Mouse (Mus musculus): ENCODE results near the gene Siva1. TPM values are rescaled to one million over a fixed set of nuclear protein-coding genes. Genes with fewer than 3 reads are reported as not detected.

Siva1 gene
- polyA plus RNA-seq, 1 experiment from 2014 or later: 116 TPM

DNA sequence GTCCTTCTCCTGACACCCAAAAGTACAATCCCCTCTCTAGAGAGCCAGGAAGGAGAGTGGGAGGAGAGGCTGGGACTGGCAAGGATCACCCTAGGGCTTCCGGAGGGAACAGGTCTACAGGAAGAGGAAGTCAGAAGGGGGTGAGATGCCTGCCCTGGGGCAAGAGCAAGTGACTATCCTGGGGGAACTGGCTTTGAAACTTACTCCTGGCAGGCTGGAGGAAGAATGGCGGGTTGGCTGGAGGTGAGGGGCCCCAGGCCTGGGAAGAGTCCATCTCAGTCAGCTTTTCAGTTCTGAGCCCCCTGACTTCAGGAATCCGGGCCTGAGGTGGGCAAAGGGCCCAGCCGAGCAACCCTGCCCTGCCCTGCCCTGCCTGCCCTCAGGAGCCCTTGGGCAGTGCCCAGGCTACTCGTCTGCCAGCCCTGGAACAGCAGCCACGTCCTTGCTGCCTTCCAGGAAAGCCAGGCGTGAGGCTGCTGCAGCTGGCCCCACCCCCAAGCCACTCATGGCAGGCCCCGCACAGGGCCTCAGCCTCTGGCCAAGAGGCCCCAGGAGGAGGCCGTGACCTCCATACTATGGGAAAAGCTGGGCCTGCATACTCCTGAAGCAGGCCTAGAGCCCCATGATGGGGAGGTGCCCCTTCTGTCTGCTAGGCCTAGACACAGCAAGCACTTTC, 26.4 kb downstream of the Siva1 start:
- Histone ChIP-seq H3K9ac (peak overlapping the region; percentile 100), H3K27ac (ENCODE audit: poor library complexity, severe bottlenecking) (peak overlapping the region; percentile 99), H3K4me1 (replicated peaks) (peaks cover 85% of the 10 kb centered on the region), H3K27me3 (replicated peaks) (no peaks in the 10 kb centered on the region), H3K36me3 (peaks cover 59% of the 10 kb centered on the region), H3K4me2 (peak overlapping the region; percentile 80), H3K9me3 (replicated peaks) (no peaks in the 10 kb centered on the region), H3K4me3 (peak overlapping the region; percentile 87)
- WGBS: 26% methylated on average over 9 of the region's 9 CpGs
- ATAC-seq (ENCODE audit: insufficient number of reproducible peaks, low FRiP score): no peak

- Histone ChIP-seq H3K27ac (ENCODE audit: poor library complexity, severe bottlenecking) (peak overlapping the region; percentile 99), H3K4me1 (replicated peaks) (peaks cover 74% of the 10 kb centered on the region), H3K36me3 (peaks cover 49% of the 10 kb centered on the region), H3K9me3 (replicated peaks) (no peaks in the 10 kb centered on the region), H3K27me3 (replicated peaks) (no peaks in the 10 kb centered on the region), H3K4me2 (peak overlapping the region; percentile 80), H3K4me3 (peak overlapping the region; percentile 87), H3K9ac (peak overlapping the region; percentile 100)
- WGBS: 76% methylated on average over 7 of the region's 7 CpGs
- no peak for ATAC-seq (ENCODE audit: insufficient number of reproducible peaks, low FRiP score)
Measured at GRCm38 (mm10) chr12:112671891-112672290, 27.4 kb downstream of the Siva1 start.

- Histone ChIP-seq H3K9ac (peak overlapping the region; percentile 100), H3K27ac (ENCODE audit: poor library complexity, severe bottlenecking) (peak overlapping the region; percentile 99), H3K9me3 (replicated peaks) (no peaks in the 10 kb centered on the region), H3K4me3 (peak overlapping the region; percentile 87), H3K27me3 (replicated peaks) (no peaks in the 10 kb centered on the region), H3K4me2 (peak overlapping the region; percentile 80), H3K36me3 (peaks cover 38% of the 10 kb centered on the region), H3K4me1 (replicated peaks) (peaks cover 74% of the 10 kb centered on the region)
- 2% methylated on average over 21 of the region's 21 CpGs for WGBS
- ATAC-seq (ENCODE audit: insufficient number of reproducible peaks, low FRiP score): peak; percentile 37
Measured at GRCm38 (mm10) chr12:112672744-112673575, 28.5 kb downstream of the Siva1 start.

DNA sequence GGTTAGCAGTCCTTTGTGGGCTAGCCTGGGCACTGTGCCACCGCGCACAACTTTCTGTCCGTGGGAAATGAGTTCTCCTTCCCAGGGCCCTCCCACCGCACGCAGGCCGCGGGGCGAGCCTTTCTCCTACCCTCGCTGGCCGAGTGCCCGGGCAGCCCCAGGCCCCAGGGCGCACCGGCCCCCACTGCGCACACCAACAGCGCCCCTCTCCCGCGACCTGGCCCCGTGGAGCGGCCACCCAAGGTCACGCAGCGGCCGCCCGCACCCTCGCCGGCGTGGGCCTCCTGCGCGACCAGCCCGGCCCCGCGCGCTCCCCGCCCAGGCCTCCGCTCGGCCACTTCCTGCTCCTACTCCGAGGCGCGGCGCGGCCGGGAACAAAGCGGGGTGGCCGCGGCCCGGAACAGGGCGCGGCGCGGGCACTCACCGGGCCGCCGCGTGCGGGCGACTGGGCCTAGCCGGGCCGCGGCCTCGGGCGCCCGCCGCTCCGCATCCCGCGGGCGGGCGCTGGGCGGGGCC, 29.2 kb downstream of the Siva1 start:
- peak; percentile 10; the same call in 1 of the 2 replicates for ATAC-seq (ENCODE audit: insufficient number of reproducible peaks, low FRiP score)
- peaks cover 72% of the 10 kb centered on the region for H3K4me1 ChIP-seq (replicated peaks)
- peak overlapping the region; percentile 87 for H3K4me3 ChIP-seq
- H3K27ac ChIP-seq (ENCODE audit: poor library complexity, severe bottlenecking): peak overlapping the region; percentile 99
- 3% methylated on average over 68 of the region's 68 CpGs for WGBS
- peak overlapping the region; percentile 100 for H3K9ac ChIP-seq
- H3K27me3 ChIP-seq (replicated peaks): no peaks in the 10 kb centered on the region
- peak overlapping the region; percentile 80 for H3K4me2 ChIP-seq
- H3K9me3 ChIP-seq (replicated peaks): no peaks in the 10 kb centered on the region
- peaks cover 31% of the 10 kb centered on the region for H3K36me3 ChIP-seq

DNA sequence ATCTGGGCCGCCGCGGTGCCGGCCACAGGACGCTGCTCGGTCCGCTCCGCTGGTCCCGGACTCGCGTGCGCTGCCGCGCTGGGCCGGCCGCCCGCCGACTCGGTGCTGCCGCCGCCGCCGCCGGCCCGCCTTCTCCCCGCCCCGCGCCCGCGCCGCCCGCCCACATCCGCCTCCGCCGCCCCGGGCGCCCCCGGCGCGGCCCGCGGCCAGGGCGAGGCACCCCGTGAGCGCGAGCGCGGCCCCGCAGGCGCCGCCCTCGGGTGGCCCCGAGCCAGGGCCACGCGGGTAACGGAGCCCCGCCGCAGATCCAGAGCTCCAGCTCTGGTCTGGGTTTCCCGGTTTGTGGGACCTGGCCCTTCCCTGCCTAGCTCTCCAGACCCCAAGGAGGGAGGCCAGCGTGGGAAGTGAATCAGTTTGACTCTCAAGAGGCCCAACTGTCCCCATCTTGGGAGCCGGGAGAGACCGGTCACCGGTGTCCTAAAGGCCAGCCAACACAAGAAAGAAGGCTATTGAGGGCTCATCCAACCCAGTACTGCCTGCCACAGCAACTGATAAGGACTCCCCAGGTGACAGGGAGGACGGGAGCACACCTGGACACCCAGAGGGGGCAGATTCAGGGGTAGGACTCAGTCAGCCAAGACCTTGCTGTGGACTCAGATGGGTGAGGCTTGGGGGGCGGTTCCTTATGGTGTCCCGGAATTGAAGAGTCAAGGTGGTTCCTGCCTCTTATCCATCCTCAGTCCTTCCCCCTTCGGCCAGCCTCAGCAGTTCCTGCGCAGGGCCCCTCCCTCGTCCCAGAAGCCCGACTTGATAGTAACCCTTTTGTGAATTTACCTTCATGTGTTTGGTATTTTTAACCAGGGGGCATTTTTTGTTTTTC, 29.9 kb downstream of the Siva1 start, which contains the start of gene Akt1:
Akt1 (minus strand) TSS at position 753 of the 880 bp plus-strand sequence.
- H3K4me2 ChIP-seq: peak within 1 kb of the TSS; percentile 80
- peak within 1 kb of the TSS; percentile 87 for H3K4me3 ChIP-seq
- peaks cover 24% of the 10 kb centered on the region for H3K36me3 ChIP-seq
- peak within 1 kb of the TSS; percentile 100 for H3K9ac ChIP-seq
- H3K4me1 ChIP-seq (replicated peaks): peaks cover 65% of the 10 kb centered on the region
- peak; percentile 59 for ATAC-seq (ENCODE audit: insufficient number of reproducible peaks, low FRiP score)
- peak within 1 kb of the TSS; percentile 99 for H3K27ac ChIP-seq (ENCODE audit: poor library complexity, severe bottlenecking)
- no peaks in the 10 kb centered on the region for H3K9me3 ChIP-seq (replicated peaks)
- 15% methylated on average over 69 of the region's 70 CpGs for WGBS
- peaks cover 3% of the 10 kb centered on the region; the same call in 1 of the 2 replicates for H3K27me3 ChIP-seq (replicated peaks)

- Histone ChIP-seq H3K9ac (peak overlapping the region; percentile 100), H3K4me1 (replicated peaks) (peaks cover 60% of the 10 kb centered on the region), H3K4me3 (peak overlapping the region; percentile 87), H3K4me2 (peak overlapping the region; percentile 80), H3K9me3 (replicated peaks) (no peaks in the 10 kb centered on the region), H3K36me3 (peaks cover 17% of the 10 kb centered on the region), H3K27me3 (replicated peaks) (peaks cover 14% of the 10 kb centered on the region), H3K27ac (ENCODE audit: poor library complexity, severe bottlenecking) (peak overlapping the region; percentile 99)
- WGBS: 13% methylated on average over 18 of the region's 18 CpGs
- ATAC-seq (ENCODE audit: insufficient number of reproducible peaks, low FRiP score): peak; percentile 36; the same call in 1 of the 2 replicates
Measured at GRCm38 (mm10) chr12:112675245-112676035, 31.0 kb downstream of the Siva1 start.

- no peak overlapping the region for H3K4me3 ChIP-seq
- no peak overlapping the region for H3K9ac ChIP-seq
- H3K4me2 ChIP-seq: no peak overlapping the region
- no peaks in the 10 kb centered on the region for H3K9me3 ChIP-seq (replicated peaks)
- ATAC-seq (ENCODE audit: insufficient number of reproducible peaks, low FRiP score): no peak
- 54% methylated on average over 5 of the region's 5 CpGs for WGBS
- peaks cover 30% of the 10 kb centered on the region for H3K27me3 ChIP-seq (replicated peaks)
- no peak overlapping the region for H3K27ac ChIP-seq (ENCODE audit: poor library complexity, severe bottlenecking)
- H3K36me3 ChIP-seq: peaks cover 9% of the 10 kb centered on the region; the same call in 1 of the 2 replicates
- H3K4me1 ChIP-seq (replicated peaks): peaks cover 43% of the 10 kb centered on the region
Measured at GRCm38 (mm10) chr12:112677076-112677475, 32.6 kb downstream of the Siva1 start.

- WGBS: 21% methylated on average over 19 of the region's 19 CpGs
- Histone ChIP-seq H3K9me3 (replicated peaks) (no peaks in the 10 kb centered on the region), H3K4me1 (replicated peaks) (peaks cover 34% of the 10 kb centered on the region), H3K4me2 (peak overlapping the region; percentile 95), H3K9ac (peak overlapping the region; percentile 76), H3K27me3 (replicated peaks) (peaks cover 37% of the 10 kb centered on the region), H3K27ac (ENCODE audit: poor library complexity, severe bottlenecking) (peak overlapping the region; percentile 73; the same call in 1 of the 2 replicates), H3K4me3 (peak overlapping the region; percentile 80), H3K36me3 (peaks cover 9% of the 10 kb centered on the region; the same call in 1 of the 2 replicates)
- no peak for ATAC-seq (ENCODE audit: insufficient number of reproducible peaks, low FRiP score)
Measured at GRCm38 (mm10) chr12:112677943-112678554, 33.6 kb downstream of the Siva1 start.

DNA sequence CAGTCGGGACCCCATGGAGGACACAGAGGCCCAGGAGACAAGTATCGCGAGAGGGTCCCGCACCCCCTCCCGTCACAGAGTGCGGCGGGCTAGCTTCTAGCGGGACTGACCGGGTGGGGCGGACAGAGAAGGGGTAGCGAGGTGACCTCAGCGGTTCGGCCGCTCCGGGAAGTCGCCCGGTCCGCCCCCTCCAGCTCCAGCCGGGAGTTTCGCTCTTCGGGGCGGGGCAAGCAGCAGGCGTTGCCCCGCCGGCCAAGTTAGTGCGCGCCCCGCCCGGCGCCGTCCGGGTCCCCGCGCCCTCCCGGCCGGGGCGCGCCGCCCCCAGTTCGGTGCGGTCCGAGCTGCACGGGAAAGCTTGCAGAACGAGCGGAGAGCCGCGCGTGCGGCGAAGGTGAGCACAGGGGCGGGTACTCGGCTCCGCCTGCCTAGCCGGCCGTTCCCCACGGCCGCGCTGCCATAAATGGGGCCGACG, 34.1 kb downstream of the Siva1 start, which contains the start of gene Zbtb42:
Zbtb42 (plus strand) TSS at position 274 of the 472 bp plus-strand sequence.
- Histone ChIP-seq H3K27ac (ENCODE audit: poor library complexity, severe bottlenecking) (peak within 1 kb of the TSS; percentile 73), H3K9ac (peak within 1 kb of the TSS; percentile 76), H3K4me1 (replicated peaks) (peaks cover 34% of the 10 kb centered on the region), H3K4me2 (peak within 1 kb of the TSS; percentile 95), H3K4me3 (peak within 1 kb of the TSS; percentile 80), H3K9me3 (replicated peaks) (no peaks in the 10 kb centered on the region), H3K36me3 (peaks cover 9% of the 10 kb centered on the region; the same call in 1 of the 2 replicates), H3K27me3 (replicated peaks) (peaks cover 41% of the 10 kb centered on the region)
- ATAC-seq (ENCODE audit: insufficient number of reproducible peaks, low FRiP score): peak; percentile 28; the same call in 1 of the 2 replicates
- WGBS: under 1% methylated on average over 58 of the region's 60 CpGs
